Mouse (Mus musculus): Measurements from ENCODE around the gene Tmem233.
A peak's percentile ranks its signal among the peaks of the same experiment; 100 is the strongest.

Gene Tmem233

DNA sequence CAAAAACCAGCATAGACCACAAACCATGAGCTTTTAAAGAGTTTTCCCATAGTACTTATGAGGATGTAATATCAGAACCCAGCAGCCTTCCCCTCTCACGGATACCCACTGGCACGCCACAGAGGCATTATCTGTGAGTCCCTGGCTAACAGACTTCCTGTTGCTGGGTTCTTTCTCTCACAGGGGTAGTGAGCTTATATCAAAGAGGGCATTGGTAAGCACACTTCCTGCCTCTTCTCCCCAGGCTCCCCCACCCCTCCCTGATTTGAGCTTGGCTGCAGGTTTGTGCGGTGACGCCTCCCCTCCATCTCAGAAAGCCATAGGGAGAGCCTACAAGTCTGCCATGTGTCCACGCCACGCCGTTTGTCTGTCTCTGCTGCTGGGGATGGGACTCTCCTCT, 54.0 kb downstream of the Tmem233 start:
- DNase-seq (ENCODE audit: low spot score), result no peak

DNA sequence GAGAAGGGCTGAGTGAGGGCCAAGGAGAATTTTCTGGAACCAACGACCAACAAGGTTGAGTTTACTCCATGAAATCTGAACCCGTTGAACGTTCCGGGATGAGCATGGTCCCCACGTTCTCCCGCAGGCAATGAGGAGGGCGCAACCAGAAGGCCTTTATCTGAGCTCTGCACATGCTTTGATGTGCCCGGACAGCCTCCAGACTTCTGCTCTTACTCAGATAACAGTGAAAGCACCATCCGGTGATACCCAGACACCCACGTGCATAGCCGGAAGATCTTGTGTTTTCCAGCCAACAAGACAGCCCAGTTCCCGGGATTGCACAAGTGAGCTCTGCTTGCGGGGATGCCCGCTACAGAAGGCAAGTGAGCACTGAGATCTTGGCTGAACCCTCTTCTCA, 56.5 kb downstream of the Tmem233 start:
- no peak for DNase-seq (ENCODE audit: low spot score)

DNA sequence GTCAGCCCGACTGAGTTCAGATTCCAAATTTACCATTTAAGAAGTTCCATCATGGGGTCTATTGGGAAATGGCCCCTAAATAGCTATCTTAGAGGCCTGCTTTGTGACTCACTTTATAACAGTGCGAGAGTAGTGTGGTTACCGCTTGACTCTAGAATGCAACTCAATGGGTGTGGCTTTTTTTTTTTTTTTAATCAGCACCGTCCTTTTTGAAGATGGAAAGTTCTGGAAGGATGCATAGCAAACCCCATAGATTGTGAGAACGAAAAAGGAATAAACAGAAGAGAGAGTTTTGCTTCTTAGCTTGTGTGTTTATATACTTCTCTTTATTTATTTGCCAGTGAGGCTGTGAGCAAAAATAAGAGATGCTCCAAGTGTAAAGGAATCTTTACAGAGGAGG, 56.9 kb downstream of the Tmem233 start:
- no peak for DNase-seq (ENCODE audit: low spot score)

DNA sequence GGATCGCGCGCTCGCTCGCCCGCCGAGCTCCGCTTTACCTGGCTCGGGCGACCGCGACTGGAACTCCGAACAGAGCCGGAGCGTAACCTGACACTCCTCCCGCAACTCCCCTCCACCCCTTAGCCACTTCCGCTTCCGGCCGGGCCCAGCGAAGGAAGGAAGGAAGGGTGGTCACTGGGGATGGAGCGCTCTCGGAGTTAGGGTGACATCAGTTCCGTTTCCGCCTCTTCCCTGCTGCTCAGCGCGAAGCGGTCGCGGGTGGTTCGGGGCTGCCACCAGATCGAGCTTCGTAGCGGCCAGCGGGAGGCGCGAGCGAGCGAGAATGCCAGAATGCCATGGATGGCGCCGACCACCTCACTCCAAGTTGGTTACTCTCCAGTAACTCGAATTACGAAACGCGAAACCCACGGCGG, 58.7 kb downstream of the Tmem233 start, which contains the start of gene Prkab1:
TSS of gene Prkab1 (minus strand) at position 182 of the 413 bp plus-strand sequence.
- DNase-seq (ENCODE audit: low spot score), result peak; percentile 90

DNA sequence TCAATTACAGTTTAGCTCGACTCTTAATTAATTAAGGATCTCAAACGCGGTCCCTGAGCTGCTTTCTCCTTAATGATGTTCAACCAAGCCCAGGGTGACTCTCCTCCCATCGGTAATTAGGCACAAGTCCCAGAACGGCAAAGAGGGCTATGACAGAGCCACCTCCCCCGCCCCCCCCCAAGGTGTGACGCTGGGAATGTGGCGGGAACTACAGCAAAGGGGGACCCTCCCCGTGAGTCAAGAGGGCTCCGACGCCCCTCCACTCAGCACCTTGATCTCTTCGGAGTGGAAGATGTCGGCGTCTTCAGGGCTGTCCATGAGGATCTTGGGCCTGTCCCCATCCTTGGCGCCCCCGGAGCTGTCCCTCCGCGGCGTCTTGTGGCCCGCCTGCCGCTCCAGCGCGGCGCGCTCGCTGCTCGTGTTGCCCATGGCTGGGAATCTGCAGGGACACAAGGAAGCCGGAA, 59.2 kb downstream of the Tmem233 start:
- no peak for DNase-seq (ENCODE audit: low spot score)

DNA sequence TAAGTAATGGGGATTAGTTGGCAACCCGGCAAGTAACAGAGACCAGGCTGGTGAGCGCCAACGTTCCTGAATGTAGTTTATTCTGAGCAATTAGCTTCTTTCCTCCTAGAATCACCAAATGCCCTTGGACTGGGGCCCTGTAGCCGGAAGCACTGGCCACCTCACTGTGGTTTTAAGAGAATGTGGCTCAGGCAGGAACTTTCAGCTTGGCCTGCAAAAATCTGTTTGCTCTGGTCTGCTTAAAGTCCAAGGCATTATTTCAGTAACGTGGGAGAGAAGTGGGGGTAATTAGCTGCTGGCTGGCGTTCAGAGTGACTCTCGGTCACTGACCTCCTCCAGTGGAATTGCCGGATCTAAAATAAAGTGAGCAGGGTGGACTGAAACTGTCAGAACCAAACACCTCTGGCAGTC, 59.8 kb downstream of the Tmem233 start:
- no peak for DNase-seq (ENCODE audit: low spot score)

DNA sequence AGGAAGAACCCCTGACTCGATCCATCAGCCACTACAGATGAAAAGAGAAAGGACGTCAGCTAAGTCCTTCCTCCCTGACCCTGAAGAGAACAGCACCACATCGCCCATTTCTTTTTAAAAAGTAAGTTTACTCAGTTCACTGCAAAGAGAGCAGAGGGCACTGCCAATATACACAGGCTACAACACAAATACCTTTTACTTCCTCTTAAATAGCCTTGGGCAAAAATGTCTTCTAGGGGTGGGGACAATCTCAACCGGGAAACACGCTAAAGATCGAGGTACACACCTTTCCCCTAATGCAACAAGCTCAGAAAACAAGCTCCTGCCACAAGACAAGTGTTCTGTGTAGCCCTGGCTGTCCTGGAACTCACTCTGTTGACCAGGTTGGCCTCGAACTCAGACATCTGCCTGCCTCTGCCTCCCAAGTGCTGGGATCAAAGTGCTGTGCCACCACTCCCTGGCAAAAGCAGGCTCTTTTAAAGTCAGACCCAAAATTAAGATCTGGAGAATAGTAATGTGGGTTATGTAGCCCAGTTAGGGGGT, 60.3 kb downstream of the Tmem233 start:
- DNase-seq (ENCODE audit: low spot score), result no peak

DNA sequence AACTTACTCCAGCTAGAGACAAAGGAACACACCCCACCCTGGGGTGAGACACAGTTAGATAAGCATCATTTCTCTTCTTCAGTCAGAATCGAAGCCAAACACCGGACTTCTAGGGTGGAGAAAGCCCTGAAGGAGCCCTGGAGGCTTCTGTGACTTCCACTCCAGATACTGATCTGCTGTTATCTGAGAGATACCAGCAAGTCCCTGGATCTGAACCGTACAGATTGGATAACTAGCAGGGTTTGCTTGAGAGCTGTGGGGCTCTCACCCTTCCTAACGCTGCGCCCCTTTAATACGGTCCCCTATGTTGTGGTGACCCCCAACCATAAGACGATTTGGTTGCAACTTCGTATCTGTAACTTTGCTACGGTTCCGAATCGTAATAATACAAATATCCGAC, 60.9 kb downstream of the Tmem233 start:
- no peak for DNase-seq (ENCODE audit: low spot score)

DNA sequence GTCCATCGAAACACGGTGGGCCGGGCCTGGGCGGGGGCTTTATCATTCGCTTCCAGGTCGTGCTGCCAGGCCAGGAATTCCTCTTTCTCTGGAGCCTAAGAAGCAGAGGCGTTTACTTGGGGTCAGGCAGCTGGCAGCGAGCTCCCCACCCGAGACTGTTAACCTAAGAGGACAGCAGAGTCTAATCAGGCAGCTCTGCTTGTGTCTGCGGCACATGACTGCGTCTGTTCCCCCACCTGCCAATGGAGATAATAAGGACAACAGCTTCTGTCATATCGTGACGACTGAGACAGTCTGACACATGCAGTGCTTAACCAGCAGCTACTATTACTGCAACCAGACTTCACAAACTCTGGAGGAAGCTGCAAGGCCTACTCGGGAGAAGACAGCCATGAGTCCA, 61.5 kb downstream of the Tmem233 start:
- no peak for DNase-seq (ENCODE audit: low spot score)

DNA sequence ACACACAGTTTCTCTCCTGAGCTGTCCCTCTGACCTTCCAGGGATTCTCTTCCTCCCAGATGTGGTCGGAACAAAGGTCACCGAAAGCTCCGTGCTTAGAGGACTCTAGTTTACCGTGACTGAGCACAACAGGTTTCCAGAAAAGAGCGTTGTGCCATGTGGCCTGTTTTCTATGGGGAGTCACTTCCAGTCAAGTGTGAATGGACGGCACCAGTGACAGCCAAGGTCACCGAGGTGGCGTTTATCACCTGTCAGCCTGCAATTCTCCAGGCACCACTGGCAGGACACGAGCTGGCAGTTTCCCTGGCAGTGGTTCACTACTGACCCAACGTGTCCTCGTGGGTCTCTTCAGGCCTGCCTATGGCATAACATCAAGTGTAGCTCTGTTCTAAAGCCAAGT, 63.7 kb downstream of the Tmem233 start:
- DNase-seq (ENCODE audit: low spot score), result no peak

DNA sequence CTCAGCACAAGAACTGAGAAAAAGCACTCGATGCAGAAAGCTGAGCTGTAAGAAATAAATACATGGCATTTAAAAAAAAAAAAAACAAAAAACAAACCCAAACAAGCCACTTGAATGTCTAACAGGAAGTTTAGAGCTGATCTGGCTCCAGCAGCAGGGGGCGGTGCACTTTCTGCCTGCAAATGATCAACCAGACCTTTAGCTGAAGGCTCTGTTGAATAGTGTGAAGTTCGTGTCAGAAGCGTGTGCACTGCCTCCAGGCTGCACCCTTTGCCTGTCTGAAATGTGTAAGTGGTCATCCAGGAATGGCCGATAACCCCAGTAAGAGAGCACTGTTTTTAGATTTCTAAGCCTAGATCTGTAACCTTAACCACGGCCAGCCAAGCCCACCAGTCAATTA, 64.3 kb downstream of the Tmem233 start:
- no peak for DNase-seq (ENCODE audit: low spot score)

DNA sequence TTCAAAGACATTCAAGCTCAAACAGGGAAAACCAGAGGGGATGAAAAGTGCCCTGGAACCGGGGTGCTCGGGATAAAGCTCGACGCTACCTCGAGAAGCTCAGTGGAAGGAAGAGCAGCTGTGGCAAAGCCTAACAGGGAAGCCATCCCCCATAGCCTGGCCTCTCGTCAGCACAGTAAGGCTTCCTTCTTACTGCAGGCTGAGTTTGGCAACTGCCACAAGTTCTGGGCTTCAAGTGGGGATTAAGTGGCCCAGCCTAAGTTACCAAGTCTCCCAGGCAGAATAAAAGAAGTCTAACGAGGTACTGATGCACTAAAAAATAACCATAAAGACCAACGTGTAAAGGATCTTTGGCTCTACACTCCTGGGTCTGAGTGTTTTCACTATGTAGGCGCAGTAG, 64.8 kb downstream of the Tmem233 start:
- no peak for DNase-seq (ENCODE audit: low spot score)

DNA sequence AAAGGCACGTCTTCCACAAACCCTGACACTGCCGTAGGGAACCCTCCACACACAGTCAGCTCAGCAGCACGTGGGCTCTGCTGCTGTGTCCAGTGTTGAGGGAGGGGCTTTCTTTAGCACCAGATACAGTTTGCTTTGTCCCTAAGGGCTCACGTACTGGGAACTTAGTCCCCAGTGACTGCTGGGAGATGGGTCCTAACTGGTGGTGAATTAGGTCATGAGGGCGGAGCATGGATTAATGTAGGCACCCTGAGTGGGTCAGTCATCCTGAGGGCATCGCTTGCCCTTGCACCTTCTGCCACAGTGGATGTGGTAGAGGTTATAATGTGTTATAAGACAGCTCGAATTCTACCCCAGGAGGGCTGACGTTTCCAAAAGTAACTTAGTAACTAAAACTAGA, 65.7 kb downstream of the Tmem233 start:
- DNase-seq (ENCODE audit: low spot score), result no peak

DNA sequence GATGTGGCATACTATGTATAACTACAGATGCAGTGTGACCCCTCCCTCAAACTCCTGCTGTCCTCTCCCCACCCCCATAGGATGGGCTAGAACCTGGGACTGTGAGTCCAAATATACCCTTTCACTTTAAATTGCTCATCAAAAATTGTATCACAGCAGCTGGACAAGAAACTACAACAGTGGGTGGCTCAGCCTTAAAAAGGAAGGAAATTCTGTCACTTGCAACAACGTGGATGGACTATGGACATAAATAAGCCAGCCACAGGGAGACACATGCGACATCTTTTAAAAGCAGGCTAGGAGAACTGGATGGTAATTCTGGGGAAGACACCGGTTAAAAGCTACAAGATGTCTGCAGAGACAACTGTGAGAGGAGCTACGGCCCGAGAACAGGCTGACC, 66.5 kb downstream of the Tmem233 start:
- DNase-seq (ENCODE audit: low spot score), result no peak

DNA sequence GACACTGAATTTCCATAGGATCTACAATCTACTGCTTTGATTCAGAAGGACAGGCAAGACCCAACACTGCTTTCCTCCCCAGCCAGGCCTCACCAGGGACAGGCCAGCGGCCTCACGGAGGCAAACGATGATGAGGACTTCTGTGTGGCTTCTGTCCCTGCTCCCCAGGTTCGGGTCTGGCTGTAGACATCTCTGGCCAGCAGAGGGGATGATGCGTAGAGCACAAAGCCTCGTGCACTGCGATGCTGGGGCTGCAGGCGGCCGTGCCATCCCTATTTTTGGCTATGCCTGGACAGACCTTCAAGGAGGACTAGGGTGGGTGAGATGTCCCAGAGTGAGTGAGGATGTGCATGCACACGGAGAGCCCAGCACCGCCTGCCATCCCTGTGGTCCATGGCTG, 68.8 kb downstream of the Tmem233 start:
- DNase-seq (ENCODE audit: low spot score), result no peak

DNA sequence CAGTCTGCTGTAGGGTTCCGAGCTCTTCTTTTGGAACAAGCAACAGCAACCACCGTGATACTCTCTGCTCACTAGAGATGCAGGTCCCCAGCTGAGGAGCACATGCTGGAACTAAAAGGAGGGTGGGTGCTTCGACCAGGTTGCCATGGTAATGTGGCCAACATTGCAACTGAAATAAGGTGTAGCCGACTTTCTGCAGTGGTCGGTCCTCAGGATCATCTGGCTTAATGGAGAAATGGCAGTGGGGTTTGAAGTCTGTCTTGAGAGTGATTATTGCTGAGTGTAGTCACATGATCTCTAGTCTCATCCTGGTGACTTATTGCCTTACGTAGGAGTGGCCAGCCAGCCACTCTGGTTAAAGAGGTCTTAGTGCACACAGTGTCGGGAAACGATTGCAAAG, 69.2 kb downstream of the Tmem233 start:
- DNase-seq (ENCODE audit: low spot score), result no peak

DNA sequence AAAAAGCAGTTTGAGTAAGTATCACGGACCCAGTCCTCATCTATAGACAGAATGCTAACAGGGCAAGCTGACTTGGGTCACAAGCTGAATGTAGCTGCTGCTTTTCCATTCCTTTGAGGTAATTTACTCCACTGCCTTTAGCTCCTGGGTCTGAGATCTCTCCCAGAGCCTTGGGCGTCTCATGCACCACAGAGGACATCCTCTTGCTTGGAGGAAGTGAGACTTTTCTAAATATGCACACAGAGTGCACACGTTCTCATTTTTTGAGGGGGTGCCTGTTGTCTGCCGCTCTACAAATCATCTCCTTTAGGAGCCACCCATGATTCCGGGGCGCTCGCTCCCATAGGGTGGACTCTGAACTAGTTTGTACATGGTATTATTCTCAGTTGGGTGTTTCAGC, 70.5 kb downstream of the Tmem233 start:
- no peak for DNase-seq (ENCODE audit: low spot score)

DNA sequence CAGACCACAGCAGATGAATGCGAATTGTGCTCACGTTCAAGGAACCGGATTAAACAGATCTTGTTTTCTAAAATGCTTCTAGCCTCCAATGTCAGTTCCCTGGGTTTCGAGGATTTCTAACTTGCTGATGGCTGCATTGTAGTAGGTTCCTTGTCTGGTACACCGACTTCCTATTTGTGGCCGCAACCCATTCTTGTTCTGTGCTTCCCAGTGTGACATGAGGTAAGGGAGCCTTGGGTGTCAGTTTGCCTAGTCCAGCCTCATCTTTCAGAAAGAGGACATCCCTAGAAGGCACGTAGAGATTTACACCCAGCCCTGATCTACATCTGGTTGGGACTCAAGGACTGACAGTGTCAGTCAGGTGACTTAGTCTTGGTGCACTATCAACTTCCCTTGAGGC, 71.3 kb downstream of the Tmem233 start:
- DNase-seq (ENCODE audit: low spot score), result no peak

DNA sequence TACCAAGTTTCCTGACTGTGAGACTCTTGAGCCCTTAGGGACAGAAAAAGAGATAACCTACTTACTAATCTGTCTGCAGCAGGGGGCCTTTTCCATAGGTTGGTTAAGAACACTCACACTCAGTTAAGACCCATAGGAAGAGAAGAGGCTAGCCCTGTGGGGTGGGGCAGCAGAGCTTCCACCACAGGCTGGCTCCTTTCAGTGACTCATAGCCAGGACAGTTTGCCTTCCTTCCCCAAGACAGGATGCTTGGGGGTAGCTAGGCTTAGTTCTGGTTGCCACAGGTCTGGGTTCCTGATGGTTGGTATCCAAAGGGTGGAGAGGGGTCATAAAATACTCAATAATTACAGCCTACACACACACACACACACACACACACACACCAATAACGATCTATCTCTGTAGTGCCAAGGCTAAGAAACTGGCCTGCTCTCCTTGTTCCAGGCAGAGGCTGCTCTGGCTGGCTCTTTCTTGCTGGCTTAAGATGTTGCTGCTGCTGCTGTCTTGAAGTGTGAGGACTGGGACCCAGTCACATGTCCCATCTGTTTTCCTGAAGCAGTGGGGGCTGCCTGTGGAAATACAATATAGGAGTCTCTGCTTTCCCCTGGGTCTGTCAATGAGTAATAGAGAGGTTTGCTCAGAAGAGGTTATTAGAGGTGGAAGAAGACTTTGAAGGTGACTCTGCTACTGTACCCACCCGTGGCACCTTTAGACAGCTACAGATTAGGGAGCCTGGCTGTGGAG, 73.0 kb downstream of the Tmem233 start:
- DNase-seq (ENCODE audit: low spot score), result no peak

DNA sequence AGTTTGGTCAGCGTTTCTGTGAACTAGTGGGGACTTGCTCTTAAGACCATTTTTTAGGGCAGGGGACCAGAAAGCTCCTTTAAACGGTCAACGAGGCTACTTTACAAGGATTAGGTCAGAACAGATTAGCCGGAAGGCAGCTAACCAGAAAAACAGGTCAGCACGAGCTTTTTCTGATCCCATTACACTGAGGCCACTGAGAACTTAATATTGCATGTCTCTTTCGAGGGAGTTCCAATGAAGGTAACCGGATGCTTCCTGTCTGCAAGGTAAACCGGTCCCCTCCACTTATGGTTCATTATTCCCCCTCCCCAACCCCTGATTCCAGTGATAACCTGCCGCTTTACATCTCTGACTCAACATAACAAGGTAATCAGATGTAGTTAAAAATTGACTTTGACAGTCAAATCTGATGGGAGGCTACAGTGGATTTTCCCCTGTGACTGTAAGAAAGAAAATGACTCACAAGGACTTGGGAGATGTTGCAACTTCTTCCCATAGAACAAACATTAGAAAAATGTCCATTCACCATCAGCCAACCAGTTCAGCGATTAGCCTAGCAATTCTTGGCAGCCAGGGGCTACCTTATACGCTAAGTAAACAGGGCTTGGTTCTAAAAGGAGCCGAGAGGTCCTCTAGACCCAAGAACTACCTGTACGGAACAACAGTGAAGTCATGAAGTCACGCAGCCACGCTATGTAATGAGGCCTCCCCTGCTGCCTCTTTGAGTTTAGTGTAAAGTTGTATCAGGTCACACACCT, 73.8 kb downstream of the Tmem233 start:
- no peak for DNase-seq (ENCODE audit: low spot score)

DNA sequence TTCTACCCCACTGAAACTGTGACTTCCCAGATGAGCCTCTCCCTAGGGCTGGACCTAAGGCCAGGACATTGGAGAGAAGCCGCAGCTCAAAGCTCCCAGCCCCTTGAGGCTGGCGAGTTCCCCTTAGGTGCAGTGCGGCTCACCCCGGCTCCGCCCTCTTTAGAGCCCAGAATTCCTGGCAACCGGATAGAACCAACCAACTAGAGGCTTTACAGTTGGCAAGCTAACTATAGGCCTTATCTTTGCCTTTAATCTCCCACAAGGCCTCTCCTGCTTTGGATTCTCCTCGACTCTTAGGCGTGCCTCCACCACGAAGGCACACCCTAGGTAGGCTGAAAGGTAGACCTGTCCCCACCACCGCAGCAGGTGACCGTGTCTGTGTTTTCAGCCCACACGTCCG, 75.3 kb downstream of the Tmem233 start:
- DNase-seq (ENCODE audit: low spot score), result no peak

DNA sequence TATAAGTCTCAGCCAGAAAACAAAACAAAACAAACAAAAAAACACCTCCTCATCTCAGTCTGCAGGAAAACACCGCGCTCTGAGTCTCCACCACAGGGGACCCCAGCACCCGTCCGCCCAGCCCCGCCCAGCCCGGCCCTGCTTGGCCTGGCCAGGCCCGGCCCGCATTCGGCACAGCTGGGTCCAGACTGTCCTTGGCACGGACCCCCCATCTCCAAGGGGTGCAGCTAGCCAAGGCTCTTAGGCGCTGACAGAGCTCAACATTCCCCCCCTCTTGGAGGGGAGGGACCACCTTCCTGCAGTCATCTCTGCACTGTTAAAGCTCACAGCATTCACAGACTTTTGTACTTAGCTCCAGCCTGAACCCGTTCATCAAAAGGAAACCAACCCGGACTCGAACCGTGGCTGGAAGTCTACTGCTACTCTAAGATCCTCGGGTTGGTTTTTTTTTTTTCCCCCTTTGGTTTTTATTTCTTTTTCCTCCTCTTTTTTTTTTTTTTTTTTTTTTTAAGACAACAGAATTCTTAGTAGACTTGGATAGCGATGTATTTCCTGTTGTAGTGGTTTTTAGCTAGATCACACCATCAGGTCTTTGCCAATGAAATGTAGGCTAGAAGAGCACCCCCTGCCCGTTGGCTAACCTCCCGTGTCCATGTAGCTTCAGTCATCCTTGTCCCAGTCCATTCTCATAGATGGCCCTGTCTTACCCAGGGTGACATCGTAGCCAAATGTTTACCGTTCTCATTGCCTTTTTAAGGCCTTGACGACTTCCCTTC, 76.5 kb downstream of the Tmem233 start:
- DNase-seq (ENCODE audit: low spot score), result no peak

DNA sequence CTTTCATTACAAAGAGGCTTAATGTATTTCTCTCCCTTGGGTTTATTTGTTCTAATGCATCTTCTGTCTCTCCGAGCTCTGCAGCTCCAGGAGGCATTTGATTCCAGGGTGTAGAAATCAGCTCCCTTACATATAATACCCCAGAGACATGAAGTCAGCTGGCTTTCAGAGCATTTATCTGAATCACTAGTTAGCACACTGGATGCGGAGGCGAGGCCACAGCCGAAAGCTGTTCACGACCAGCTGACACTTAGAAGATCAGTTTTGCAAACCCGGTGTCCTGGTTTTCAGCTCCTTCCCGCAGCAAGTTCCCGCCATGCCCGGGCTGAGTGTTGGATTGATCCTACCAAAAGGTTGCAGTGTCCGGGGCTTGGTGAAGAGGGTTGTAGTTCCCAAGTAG, 78.8 kb downstream of the Tmem233 start:
- DNase-seq (ENCODE audit: low spot score), result no peak
